Mouse (Mus musculus) cerebellum, adult 8-10 months (tissue): ENCODE results near the gene Tlcd1.

Source experiments
- DNase-seq: peaks from one replicate; pipeline ENCODE4 v3.0.0; 2022

Tlcd1 gene

DNA sequence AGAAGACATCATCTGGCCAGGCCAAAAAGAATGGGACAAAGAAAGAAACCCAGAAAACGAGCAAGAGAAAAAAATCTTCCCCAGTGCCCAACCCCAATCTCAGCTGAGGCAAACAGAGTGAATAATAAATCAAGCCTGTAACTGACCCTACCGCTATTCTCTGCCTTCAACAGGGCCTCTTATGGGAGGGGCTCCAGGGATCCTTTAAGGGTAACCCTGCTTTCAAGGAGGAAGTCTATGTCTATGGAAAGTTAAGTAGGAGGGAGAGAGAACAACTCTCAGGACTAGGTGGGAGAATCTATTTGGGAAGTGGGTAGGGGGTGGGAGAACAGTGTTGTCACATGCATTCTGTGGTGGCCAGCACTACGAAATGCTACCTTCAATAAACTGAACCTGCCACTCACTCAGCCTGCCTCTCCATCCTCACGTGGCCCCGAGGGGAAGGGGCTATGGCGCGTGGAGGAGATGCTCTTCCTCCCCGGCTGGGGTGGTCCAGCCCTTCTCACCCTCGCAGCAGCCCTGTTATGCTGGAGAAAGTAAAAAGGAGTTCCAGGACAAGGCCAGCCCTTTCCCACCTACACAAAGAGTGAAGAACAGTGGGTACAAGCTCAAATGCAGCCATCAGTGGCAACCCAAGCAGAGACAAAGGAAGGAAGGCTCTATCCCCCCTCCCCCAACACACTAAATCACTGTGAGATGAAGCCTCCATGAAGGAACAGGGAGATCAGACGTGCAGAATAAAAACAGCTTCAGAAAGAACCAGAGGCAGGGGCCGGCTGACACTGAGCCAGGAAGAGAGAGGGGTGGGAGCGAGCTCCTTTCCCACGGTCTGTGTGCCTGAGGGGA is 29.1 kb downstream of the Tlcd1 start:
- DNase-seq = no peak

DNA sequence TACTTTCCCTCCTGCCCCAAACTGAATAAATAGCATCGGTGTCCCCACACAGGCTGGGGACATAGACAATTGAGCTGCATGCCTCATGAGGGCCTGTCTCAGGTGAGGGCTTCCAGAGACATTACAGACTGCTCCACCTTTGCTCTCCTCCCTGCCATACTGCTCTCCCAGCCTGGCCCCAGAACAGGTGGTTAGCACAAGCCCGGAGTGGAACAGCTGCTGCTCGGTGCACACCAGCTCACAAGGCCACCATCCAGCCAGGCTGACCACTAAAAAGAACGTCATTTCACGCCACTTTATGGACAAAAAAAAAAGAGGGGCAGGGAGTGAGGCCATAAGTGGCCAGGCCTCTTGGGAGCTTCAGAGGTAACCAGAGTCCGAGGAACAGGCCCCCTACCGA is 30.7 kb downstream of the Tlcd1 start:
- no peak for DNase-seq

DNA sequence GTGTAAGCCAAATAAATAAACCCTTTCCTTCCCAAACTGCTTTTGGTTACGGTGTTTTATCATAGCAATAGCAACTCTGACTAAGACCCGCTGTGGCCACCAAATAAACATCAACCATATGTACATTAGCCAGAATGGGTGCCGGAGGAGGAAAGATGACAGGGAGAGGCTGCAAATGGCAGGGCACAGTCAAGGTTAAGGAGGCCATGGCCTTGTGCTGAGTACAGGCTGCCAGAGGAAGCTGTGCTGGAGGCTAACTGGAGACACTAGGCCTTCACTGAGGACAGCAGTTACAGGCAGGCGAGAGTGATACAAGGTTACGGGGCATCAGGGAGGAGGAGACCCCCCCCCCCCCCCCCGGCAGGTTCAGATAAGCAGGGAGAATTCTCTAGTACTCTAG is 33.4 kb downstream of the Tlcd1 start:
- DNase-seq = no peak

DNA sequence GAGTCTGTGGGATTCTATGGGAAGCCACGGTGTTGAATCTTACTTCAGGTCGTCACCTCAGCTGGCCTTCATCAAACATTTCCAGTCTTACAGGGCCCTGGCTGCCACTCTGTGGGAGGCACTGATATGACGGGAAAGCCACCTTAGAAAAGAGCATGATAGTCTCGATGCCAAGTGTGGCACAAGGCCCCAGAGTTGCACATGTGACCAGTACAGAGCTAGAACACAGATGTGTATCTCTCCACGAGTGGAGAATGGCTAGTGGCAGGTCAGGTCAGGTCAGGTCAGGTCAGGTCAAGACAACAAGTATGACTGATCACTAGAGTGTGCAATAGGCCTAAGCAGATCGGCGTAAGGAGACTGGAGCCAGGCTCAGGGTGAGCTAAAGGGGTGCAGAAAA is 34.1 kb downstream of the Tlcd1 start:
- no peak for DNase-seq

DNA sequence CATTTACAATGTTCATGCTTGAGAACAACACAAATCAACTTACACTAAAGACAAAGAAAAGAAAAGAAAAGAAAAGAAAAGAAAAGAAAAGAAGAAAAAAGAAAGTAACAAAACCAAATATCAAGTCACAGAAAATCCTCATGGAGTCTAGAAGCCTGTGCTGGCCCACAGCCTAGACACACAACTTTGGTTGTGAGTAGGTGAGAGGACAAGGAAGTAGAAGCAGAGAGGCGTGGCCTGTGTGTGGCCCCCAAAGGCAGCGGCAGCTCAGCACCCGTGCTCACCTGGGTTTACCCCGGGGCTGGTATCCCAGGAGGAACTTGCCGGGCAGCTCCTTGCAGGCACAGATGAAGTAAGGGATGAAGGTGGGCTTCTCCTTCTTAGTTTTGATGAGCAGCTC is 35.0 kb downstream of the Tlcd1 start:
- DNase-seq = no peak

DNA sequence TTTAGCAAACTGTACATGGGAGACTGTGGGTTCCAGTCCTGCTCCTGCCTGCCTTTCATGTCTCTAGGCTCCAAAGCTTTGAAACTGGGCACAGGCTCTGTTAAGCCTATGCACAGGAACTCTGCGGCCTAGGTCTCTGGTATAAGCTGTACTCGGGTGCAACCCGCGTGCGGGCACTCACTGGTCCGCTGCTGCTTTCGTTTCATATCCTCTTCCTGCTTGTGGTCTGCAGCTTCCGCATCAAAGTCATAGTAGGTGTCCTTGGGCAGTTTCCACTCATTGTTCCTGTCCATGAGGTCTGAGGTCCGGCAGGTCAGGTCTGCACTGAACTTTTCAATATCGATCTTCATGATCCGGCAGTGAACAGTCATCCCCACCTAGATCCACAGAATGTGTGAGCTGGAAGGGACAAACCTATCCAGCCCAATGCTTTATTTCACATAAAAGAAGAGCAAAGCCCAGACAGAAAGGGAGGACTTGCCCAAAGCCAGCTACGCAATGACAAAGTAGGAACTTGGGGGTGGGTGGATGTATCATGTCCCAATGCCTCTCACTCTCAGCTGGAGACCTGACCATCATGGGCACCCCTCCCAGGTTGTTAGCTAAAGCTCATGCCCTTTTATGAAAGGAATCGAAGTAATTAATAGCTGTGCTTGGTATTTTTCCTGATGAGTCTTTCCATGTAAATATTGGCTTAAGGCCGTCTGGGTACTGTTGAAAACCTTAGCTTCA is 36.7 kb downstream of the Tlcd1 start:
- DNase-seq = no peak

DNA sequence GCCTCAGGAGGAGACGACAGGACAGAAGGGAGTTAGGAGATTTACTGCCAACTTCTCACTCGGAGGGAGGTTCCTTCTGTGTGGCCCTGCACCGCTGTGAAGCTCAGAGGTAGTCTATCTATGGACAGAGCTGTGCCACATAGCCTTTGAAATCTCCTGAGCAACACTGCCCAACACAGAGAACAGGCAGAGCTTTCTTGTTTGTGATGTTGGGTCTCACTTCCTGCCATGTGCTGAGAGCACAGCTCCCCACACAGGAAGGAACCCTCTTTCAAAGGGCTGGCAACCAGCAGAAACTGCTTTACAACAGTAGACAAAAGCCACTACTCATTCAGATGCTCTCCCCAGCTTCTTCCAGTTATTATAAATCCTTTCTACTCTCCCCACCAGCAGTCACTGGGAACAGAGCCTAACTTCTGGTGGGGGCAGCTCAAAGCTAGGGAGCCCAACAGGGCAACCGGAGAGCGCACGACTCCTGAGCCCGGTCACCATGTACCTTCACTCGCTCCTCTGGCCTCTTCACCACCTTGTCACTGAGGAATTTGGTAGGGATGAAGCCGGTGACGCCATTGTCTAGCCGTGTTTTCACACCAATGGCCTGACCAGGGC is 39.3 kb downstream of the Tlcd1 start:
- DNase-seq = no peak

DNA sequence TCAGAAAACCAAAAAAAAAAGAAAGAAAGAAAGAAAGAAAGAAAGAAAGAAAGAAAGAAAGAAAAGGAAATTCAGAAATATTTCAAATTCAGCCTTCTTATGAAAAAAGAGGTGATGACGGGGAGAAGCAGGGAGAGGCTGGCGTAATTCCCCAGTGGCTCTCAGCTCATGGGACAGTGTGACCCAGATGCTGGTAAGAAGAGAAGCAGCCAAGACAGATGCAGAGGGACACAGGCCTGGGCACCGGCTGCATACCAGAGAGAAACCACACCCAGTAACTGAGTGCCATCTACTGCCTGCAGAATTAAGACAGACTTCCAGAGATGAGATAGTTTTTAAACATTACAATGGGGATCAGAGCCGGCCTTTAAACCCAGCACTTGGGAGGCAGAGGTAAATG is 47.1 kb downstream of the Tlcd1 start:
- DNase-seq = no peak
